Mouse (Mus musculus): Measurements from ENCODE around the gene Gm11549.

DNA sequence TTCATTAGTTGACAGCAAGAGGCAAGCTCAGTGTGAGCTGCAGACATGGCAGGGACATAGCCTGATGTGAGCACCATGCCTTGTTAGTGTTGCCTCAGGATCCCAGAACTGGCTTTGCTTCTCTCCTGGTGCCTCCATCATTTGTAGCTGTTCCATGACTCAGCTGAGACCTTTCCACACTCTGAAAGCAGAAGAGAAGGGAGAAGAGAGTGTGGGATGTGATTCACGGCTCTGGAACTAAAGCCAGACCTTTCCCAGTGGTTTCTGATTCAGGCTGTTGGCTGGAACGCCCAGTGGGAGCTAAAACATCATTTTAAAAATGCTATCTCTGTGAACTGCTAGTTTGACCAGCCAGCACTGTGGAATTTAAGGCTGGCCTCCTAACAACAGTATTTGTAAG lies 19.1 kb upstream of the Gm11549 start:
- TF ChIP-seq ETS1 (conservative IDR thresholded peaks at IDR 0.05; ENCODE audit: low read depth, low read length) (no peak), CTCF (conservative IDR thresholded peaks at IDR 0.05 in 1 of 2, IDR thresholded peaks at IDR 0.05 in 1 of 2; ENCODE audit: low read depth in 2 of 2, low read length in 2 of 2) (no peak), GABPA (IDR thresholded peaks at IDR 0.05; ENCODE audit: insufficient replicate concordance, low read depth, low read length) (no peak), USF1 (IDR thresholded peaks at IDR 0.05; ENCODE audit: low read depth, low read length) (no peak)

Measured in CH12.LX (cell line).